Mouse (Mus musculus): Measurements from ENCODE around the gene Lpcat3.

GRCm38 (mm10) chr6:124640041-124640440 lies 22.8 kb upstream of the Lpcat3 start:
- TF ChIP-seq POLR2A (IDR thresholded peaks at IDR 0.05; ENCODE audit: control insufficient read depth, low read depth, low read length) = no peak
- no peak for TF ChIP-seq CTCF (IDR thresholded peaks at IDR 0.05; ENCODE audit: control insufficient read depth, insufficient read depth, insufficient replicate concordance, low read depth, low read length)
